Mouse (Mus musculus) limb, embryonic 14.5 days (tissue): Measurements from ENCODE around the gene Agtpbp1. TPM values are rescaled to one million over a fixed set of nuclear protein-coding genes. Genes with fewer than 3 reads are reported as not detected.

Experiments
- ATAC-seq: fragments of 200-750 bp; cut with Nextera tagmentation; 2 replicates; pipeline ENCODE4 v1.8.0; 2017; ENCODE audit warnings: low read depth, moderate number of reproducible peaks, moderate TSS enrichment; ENCODE audit not compliant: low FRiP score
- DNase-seq: peaks from one replicate; pipeline ENCODE4 v3.0.0-alpha.2; 2015; ENCODE audit warnings: low spot score
- H3K27ac ChIP-seq: fragments of 300-500 bp; sonication (generic); replicated peaks from 2 replicates; pipeline ENCODE4 v1.5.1; 2014; ENCODE audit warnings: low read depth, mild to moderate bottlenecking, low read length, moderate library complexity, mixed read lengths
- H3K27me3 ChIP-seq: fragments of 300-500 bp; sonication (generic); 2 replicates; pipeline ENCODE4 v1.6.1; 2014; ENCODE audit warnings: low read length, mixed read lengths; ENCODE audit not compliant: control insufficient read depth, insufficient read depth
- H3K36me3 ChIP-seq: fragments of 300-500 bp; sonication (generic); 2 replicates; pipeline ENCODE4 v1.6.1; 2014; ENCODE audit warnings: mild to moderate bottlenecking, low read length, moderate library complexity, mixed read lengths; ENCODE audit not compliant: control insufficient read depth, insufficient read depth
- H3K4me1 ChIP-seq: fragments of 300-500 bp; sonication (generic); 2 replicates; pipeline ENCODE4 v1.6.1; 2014; ENCODE audit warnings: antibody characterized with exemption, low read length, mixed read lengths; ENCODE audit not compliant: control insufficient read depth, insufficient read depth
- H3K4me2 ChIP-seq: fragments of 300-500 bp; sonication (generic); replicated peaks from 2 replicates; pipeline ENCODE4 v1.6.1; 2014; ENCODE audit warnings: low read depth, mild to moderate bottlenecking, low read length, moderate library complexity; ENCODE audit not compliant: severe bottlenecking
- H3K4me3 ChIP-seq: fragments of 300-500 bp; sonication (generic); replicated peaks from 2 replicates; pipeline ENCODE4 v1.5.1; 2014; ENCODE audit warnings: low read length
- H3K9ac ChIP-seq: fragments of 300-500 bp; sonication (generic); 2 replicates; pipeline ENCODE4 v1.6.1; 2014; ENCODE audit warnings: mild to moderate bottlenecking, low read depth, low read length, moderate library complexity; ENCODE audit not compliant: severe bottlenecking
- H3K9me3 ChIP-seq: fragments of 300-500 bp; sonication (generic); 2 replicates; pipeline ENCODE4 v1.6.1; 2016; ENCODE audit warnings: low read length; ENCODE audit not compliant: control insufficient read depth
- POLR2A ChIP-seq: fragments of 200-500 bp; IDR thresholded peaks from 2 replicates; pipeline ENCODE4 v1.8.0; 2012; ENCODE audit warnings: inconsistent platforms, mild to moderate bottlenecking, moderate library complexity, borderline replicate concordance; ENCODE audit not compliant: insufficient read depth, insufficient read length; ENCODE audit errors: extremely low read depth
- WGBS: fragments of 180-500 bp; shearing (Covaris S2); extraction: QIAGEN DNeasy Blood & Tissue Kit; methylation state at CpG from one replicate; pipeline ENCODE4 v1.1.7; 2014; 5-methylcytosine and 5-hydroxymethylcytosine counted together
- polyA plus RNA-seq, 2 experiments: library from polyadenylated mRNA; depleted of rRNA in 1 of 2; stranded (reverse) in 1 of 2; unstranded in 1 of 2; fragments of >200 nt; fragmentation: Nextera tagmentation in 1 of 2; extraction: Ambion mirVana in 1 of 2; gene quantifications; 2 replicates each; pipeline versions ENCODE4 v1.2.1 to v1.2.3; 2012 to 2014

The Agtpbp1 gene
- polyA plus RNA-seq, 2 experiments: 13.9 to 16.5 TPM

- no peaks in the 10 kb centered on the region for H3K4me1 ChIP-seq
- 65% methylated on average over 1 of the region's 1 CpGs for WGBS
- H3K9ac ChIP-seq: no peak overlapping the region
These were observed 145.3 kb downstream of the Agtpbp1 start for GRCm38 (mm10) chr13:59439683-59440082.

DNA sequence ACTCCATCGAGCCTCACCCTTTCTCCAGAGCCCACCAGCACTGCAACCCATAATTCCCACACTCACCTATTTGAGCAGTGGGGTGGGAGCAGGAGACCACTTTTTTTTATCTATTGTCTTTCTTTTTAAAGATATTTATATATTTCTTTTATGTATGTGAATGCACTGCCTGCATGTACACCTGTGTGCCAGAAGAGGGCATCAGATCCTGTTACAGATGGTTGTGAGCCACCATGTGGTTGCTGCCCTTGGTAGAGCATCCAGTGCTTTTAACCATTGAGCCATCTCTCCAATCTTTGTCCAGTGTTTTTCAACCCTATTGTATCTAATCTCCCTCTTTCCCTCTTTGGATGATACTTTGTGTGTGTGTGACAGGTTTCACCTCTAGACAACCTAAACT, 150.5 kb downstream of the Agtpbp1 start:
- no peak overlapping the region for H3K9ac ChIP-seq
- no peaks in the 10 kb centered on the region for H3K9me3 ChIP-seq
- H3K27ac ChIP-seq: no peak overlapping the region
- ATAC-seq (no peak), DNase-seq (no peak)
- no peaks in the 10 kb centered on the region for H3K27me3 ChIP-seq
- H3K4me1 ChIP-seq: no peaks in the 10 kb centered on the region; the same call in 1 of the 2 replicates
- TF ChIP-seq POLR2A: no peak
- H3K4me3 ChIP-seq: no peak overlapping the region
- H3K36me3 ChIP-seq: no peaks in the 10 kb centered on the region
- no peak overlapping the region for H3K4me2 ChIP-seq
- WGBS: 100% methylated on average over 1 of the region's 1 CpGs

More at GRCm38 (mm10) chr13:59439683-59440082, 145.3 kb downstream of the Agtpbp1 start:
- ATAC-seq: no peak
- no peak overlapping the region for H3K27ac ChIP-seq
- no peak for DNase-seq
- no peak overlapping the region for H3K4me2 ChIP-seq
- H3K9me3 ChIP-seq: no peaks in the 10 kb centered on the region
- H3K27me3 ChIP-seq: no peaks in the 10 kb centered on the region
- no peaks in the 10 kb centered on the region for H3K36me3 ChIP-seq
- no peak overlapping the region for H3K4me3 ChIP-seq
- TF ChIP-seq POLR2A: no peak

DNA sequence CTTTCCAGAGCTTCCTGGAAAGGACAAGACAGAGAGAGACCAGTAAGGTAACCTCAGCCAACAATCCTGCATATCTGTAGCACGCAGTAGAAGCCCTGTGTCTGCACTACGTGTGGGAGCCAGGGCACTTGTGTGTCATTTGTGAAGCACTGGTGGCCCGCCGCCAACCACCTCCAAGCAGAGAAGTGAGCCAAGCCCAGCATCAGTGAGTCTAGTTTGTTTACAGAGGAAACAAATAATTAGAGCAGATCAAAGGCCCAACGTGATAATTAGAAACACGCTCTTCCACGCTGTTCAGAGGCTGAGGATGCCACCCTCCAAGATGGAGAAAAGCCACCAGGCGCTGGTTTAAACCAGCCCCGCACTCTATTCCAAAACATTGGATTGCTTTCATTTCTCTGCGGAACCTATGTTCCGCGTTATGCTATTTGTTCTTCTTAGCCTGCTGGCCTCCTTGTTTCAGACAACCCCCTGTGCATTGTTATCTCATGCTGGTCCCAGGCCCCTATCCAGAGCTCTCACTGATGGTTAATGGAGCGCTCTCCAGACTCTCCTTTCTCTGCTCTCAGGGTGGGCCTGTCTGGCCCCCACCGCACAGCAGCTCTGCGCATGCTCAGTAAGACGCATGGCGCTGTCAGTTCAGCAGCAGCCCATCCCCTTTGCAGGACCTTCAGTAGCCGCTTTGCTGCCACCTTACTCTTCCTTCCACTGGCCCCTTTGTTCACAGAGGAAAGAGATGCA, 153.7 kb downstream of the Agtpbp1 start:
- peak overlapping the region; percentile 46 for H3K4me2 ChIP-seq
- H3K36me3 ChIP-seq: no peaks in the 10 kb centered on the region
- peak; percentile 23 for DNase-seq
- TF ChIP-seq POLR2A: no peak
- no peak overlapping the region for H3K9ac ChIP-seq
- H3K4me1 ChIP-seq: no peaks in the 10 kb centered on the region; the same call in 1 of the 2 replicates
- H3K9me3 ChIP-seq: no peaks in the 10 kb centered on the region
- 28% methylated on average over 18 of the region's 18 CpGs for WGBS
- H3K4me3 ChIP-seq: peak overlapping the region; percentile 21; the same call in 1 of the 2 replicates
- no peaks in the 10 kb centered on the region for H3K27me3 ChIP-seq
- no peak overlapping the region for H3K27ac ChIP-seq
- peak; percentile 57; the same call in 1 of the 2 replicates for ATAC-seq

- Histone ChIP-seq H3K27me3 (no peaks in the 10 kb centered on the region), H3K9ac (no peak overlapping the region), H3K4me3 (no peak overlapping the region), H3K4me2 (no peak overlapping the region), H3K9me3 (no peaks in the 10 kb centered on the region), H3K27ac (no peak overlapping the region), H3K36me3 (no peaks in the 10 kb centered on the region), H3K4me1 (no peaks in the 10 kb centered on the region; the same call in 1 of the 2 replicates)
- DNase-seq (no peak), ATAC-seq (no peak)
- no peak for TF ChIP-seq POLR2A
- WGBS: 91% methylated on average over 6 of the region's 6 CpGs
These were observed 155.7 kb downstream of the Agtpbp1 start for GRCm38 (mm10) chr13:59429369-59429768.

DNA sequence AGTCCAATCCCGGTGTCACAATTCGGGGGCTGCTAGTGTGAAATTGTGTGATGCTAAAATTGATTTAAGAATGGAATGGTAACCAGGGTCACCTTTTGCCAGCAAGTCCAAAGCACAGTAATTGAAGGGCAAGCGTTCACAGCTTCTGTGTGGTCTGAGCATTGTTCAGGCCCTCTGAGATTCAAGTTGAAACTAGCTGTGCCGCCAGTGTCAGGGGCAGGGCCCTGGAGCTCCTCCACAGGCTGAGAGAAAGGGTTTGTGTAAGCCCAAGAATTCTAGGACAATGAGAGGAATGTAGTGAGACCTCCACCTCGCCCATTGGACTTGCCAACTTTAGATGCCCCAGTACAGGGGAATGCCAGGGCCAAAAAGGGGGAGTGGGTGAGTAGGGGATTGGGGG, 161.2 kb downstream of the Agtpbp1 start:
- H3K27me3 ChIP-seq: no peaks in the 10 kb centered on the region
- no peak for DNase-seq
- 82% methylated on average over 5 of the region's 5 CpGs for WGBS

More for the DNA sequence above, 161.2 kb downstream of the Agtpbp1 start:
- Histone ChIP-seq H3K4me2 (no peak overlapping the region), H3K36me3 (no peaks in the 10 kb centered on the region), H3K4me1 (no peaks in the 10 kb centered on the region), H3K4me3 (no peak overlapping the region), H3K9me3 (no peaks in the 10 kb centered on the region), H3K27ac (no peak overlapping the region), H3K9ac (no peak overlapping the region)
- no peak for TF ChIP-seq POLR2A
- no peak for ATAC-seq
